Mouse (Mus musculus) forebrain, embryonic 15.5 days (tissue): ENCODE results near the gene Pot1a. TPM values are rescaled to one million over a fixed set of nuclear protein-coding genes. Genes with fewer than 3 reads are reported as not detected.
A peak's percentile ranks its signal among the peaks of the same experiment; 100 is the strongest.

Experiments
- ATAC-seq: fragments of 200-750 bp; cut with Nextera tagmentation; replicated peaks from 2 replicates; pipeline ENCODE4 v1.8.0; 2017; ENCODE audit warnings: mild to moderate bottlenecking, moderate TSS enrichment, moderate library complexity
- H3K27ac ChIP-seq: fragments of 300-500 bp; sonication (generic); replicated peaks from 2 replicates; pipeline ENCODE4 v1.5.1; 2015; ENCODE audit warnings: mild to moderate bottlenecking, inconsistent platforms
- H3K27me3 ChIP-seq: fragments of 300-500 bp; sonication (generic); 2 replicates; pipeline ENCODE4 v1.6.1; 2015; ENCODE audit warnings: inconsistent platforms
- H3K36me3 ChIP-seq: fragments of 300-500 bp; sonication (generic); 2 replicates; pipeline ENCODE4 v1.6.1; 2015; ENCODE audit warnings: mild to moderate bottlenecking, inconsistent platforms
- H3K4me1 ChIP-seq: fragments of 300-500 bp; sonication (generic); 2 replicates; pipeline ENCODE4 v1.6.1; 2015; ENCODE audit warnings: inconsistent platforms
- H3K4me2 ChIP-seq: fragments of 300-500 bp; sonication (generic); replicated peaks from 2 replicates; pipeline ENCODE4 v1.6.1; 2015; ENCODE audit warnings: mild to moderate bottlenecking, inconsistent platforms
- H3K4me3 ChIP-seq: fragments of 300-500 bp; sonication (generic); 2 replicates; pipeline ENCODE4 v1.5.1; 2015; ENCODE audit warnings: mild to moderate bottlenecking, inconsistent platforms
- H3K9ac ChIP-seq: fragments of 300-500 bp; sonication (generic); replicated peaks from 2 replicates; pipeline ENCODE4 v1.6.1; 2015; ENCODE audit warnings: mild to moderate bottlenecking, inconsistent platforms
- H3K9me3 ChIP-seq: fragments of 300-500 bp; sonication (generic); 2 replicates; pipeline ENCODE4 v1.6.1; 2016; ENCODE audit warnings: inconsistent platforms
- WGBS: fragments of 180-500 bp; shearing (Covaris S2); methylation state at CpG from one replicate; pipeline ENCODE4 v1.1.7; 2015; ENCODE audit warnings: mixed read lengths; 5-methylcytosine and 5-hydroxymethylcytosine counted together
- polyA plus RNA-seq: library from polyadenylated mRNA; unstranded; fragments of >200 nt; fragmentation: Nextera tagmentation; extraction: Ambion mirVana; gene quantifications from 2 replicates; pipeline ENCODE4 v1.2.1, GENCODE M21; 2015

Gene Pot1a
- polyA plus RNA-seq, 1 experiment from 2014 or later = 36.3 TPM

DNA sequence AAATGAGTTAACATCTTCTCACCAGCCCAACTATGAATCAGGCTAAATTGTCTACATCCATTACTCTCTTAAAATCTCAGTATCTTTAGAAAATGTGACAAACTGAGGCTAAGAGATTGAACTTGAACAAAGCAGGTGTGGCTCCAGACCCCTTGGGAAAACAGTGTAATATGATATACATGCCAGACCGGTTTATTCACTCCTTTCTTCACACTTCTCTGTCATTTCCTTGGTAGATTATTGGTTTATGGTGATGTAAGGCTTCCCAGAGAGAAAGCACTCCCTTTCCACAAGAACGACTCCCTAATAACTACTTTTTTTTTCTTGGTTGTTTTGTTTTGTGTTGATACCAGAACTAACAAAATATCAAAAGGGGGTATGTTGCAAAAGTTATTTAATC, 98.4 kb downstream of the Pot1a start:
- Histone ChIP-seq H3K4me2 (no peak overlapping the region), H3K27me3 (no peaks in the 10 kb centered on the region), H3K36me3 (no peaks in the 10 kb centered on the region), H3K27ac (no peak overlapping the region), H3K4me1 (no peaks in the 10 kb centered on the region), H3K4me3 (no peak overlapping the region), H3K9ac (no peak overlapping the region), H3K9me3 (no peaks in the 10 kb centered on the region)
- 45% methylated on average over 2 of the region's 2 CpGs for WGBS
- no peak for ATAC-seq

- no peaks in the 10 kb centered on the region for H3K4me1 ChIP-seq
- no peaks in the 10 kb centered on the region for H3K27me3 ChIP-seq
- no peak overlapping the region for H3K4me3 ChIP-seq
- WGBS = 36% methylated on average over 6 of the region's 6 CpGs
- no peak overlapping the region for H3K4me2 ChIP-seq
- H3K9ac ChIP-seq = no peak overlapping the region
- ATAC-seq = peak; percentile 75
- no peak overlapping the region for H3K27ac ChIP-seq
- no peaks in the 10 kb centered on the region for H3K36me3 ChIP-seq
- no peaks in the 10 kb centered on the region for H3K9me3 ChIP-seq
These were observed 99.7 kb downstream of the Pot1a start for GRCm38 (mm10) chr6:25709250-25709895.

DNA sequence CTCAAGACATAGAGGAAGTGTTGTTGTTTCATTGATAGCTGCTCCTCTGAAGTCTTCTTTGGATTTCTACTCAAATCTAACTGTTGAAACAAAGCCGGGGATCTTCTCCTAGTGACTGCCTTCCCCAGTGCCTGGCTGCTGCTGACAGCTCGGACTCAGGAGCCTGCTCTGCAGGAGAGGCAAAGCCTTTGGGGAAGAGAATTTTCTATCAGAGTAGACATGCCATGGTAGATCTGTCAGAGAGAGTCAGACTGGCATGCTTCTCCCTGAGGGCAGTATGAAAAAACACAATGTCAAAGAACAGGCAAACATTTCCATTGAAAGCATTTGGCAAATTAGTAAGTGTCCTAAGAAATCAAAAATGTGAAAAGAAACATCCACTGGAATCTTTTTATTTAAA, 109.1 kb downstream of the Pot1a start:
- no peak overlapping the region for H3K9ac ChIP-seq
- WGBS = 36% methylated on average over 2 of the region's 2 CpGs
- no peak overlapping the region for H3K27ac ChIP-seq
- no peaks in the 10 kb centered on the region for H3K27me3 ChIP-seq
- no peaks in the 10 kb centered on the region for H3K36me3 ChIP-seq
- no peak overlapping the region for H3K4me3 ChIP-seq
- no peaks in the 10 kb centered on the region for H3K9me3 ChIP-seq
- no peaks in the 10 kb centered on the region for H3K4me1 ChIP-seq
- no peak overlapping the region for H3K4me2 ChIP-seq
- no peak for ATAC-seq

Other genes with a start within 250 kb of the Pot1a start
- gene Gpr37, start 118.5 kb downstream of the Pot1a start, polyA plus RNA-seq = 1.9 and 2.5 TPM in 2 replicates